8 mouse cellular contexts compared by ENCODE assay signal in the genomic region with DNA sequence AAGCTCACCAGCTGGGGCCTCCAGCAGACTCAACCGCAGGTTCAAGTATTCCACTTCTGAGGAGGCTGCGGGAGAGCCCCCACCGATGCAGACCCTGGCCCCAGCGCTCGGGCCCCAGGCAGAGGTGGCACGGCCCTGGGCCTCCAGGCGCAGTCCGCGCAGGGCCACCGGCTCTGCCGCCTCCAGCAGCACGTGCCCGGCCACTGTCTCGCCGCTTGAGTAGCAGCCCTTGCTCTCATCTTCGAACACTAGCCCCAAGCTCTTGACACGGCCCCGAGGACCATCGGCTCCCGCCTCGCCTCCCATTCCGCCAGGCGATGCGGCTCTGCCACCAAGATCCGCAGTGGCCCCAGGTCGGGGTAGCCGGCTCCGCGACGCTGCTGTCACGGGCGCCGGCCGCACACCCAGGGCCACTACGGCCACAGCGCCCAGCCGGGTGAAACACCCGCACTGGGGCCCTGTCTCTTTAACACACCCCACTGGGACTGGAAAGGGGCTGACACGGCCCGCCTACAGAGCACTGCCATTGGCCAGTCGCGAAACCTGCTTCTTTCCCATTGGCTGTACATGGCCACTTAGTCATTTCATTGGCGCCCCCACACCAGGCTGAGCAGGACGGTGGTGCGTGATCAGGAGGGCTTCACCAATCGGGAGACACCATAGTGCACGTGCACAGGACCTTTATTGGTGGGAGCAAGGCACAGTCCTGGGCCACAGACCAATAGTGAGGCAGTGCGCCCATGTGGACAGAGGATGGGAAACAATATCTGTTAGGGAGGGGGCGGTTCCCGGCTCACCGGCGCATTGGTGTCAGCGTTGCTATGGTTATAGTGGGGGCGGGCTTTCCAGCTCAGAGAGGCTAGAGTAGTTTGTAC. TPM values are rescaled to one million over a fixed set of nuclear protein-coding genes. Genes with fewer than 3 reads are reported as not detected.
DNase-seq lines count a peak whose midpoint lies in the region; ATAC-seq and TF ChIP-seq lines count a peak whose summit lies in the region.

A gene (minus strand): TSS at position 481 of the 875 bp plus-strand sequence.

- peak within 1 kb of the TSS; percentile 93 for H3K9ac ChIP-seq in hindbrain, embryonic 16.5 days (ENCODE audit: low read depth, low read length)

- H3K4me3 ChIP-seq in cortical plate, adult 2 months (ENCODE audit: insufficient read depth, low read length): peak within 1 kb of the TSS; percentile 52
- H3K4me3 ChIP-seq in gastrocnemius, adult 2 months: peak within 1 kb of the TSS; percentile 85
- H3K4me3 ChIP-seq in hindbrain, embryonic 16.5 days (ENCODE audit: low read length): peak within 1 kb of the TSS; percentile 97

- H3K4me2 ChIP-seq in hindbrain, embryonic 16.5 days (ENCODE audit: low read length): peak within 1 kb of the TSS; percentile 83

- intact Hi-C loops in gastrocnemius, adult 2 months (cut with DNase I): no loop called here

- H3K4me1 ChIP-seq in cortical plate, adult 2 months (ENCODE audit: control insufficient read depth, insufficient read depth, low read length): peaks cover 4% of the 10 kb centered on the region; the same call in 1 of the 2 replicates
- H3K4me1 ChIP-seq in hindbrain, embryonic 16.5 days (ENCODE audit: control insufficient read depth, insufficient read depth, low read depth, low read length): peaks cover 16% of the 10 kb centered on the region

- peak; percentile 100 for ATAC-seq in hindbrain, embryonic 16.5 days

- no peak within 1 kb of the TSS for H3K27ac ChIP-seq in cortical plate, adult 2 months (ENCODE audit: insufficient read depth, low read length)
- peak within 1 kb of the TSS; percentile 99 for H3K27ac ChIP-seq in gastrocnemius, adult 2 months
- peak within 1 kb of the TSS; percentile 90 for H3K27ac ChIP-seq in hindbrain, embryonic 16.5 days (ENCODE audit: low read depth, low read length)

- H3K9me3 ChIP-seq in hindbrain, embryonic 16.5 days (ENCODE audit: control insufficient read depth, low read length): no peaks in the 10 kb centered on the region

- no peak for TF ChIP-seq CTCF in cortical plate, adult 2 months (IDR thresholded peaks at IDR 0.05; ENCODE audit: extremely low read depth, insufficient read depth, low read length)
- no peak for TF ChIP-seq CTCF in gastrocnemius, adult 2 months (IDR thresholded peaks at IDR 0.05)

- H3K36me3 ChIP-seq in hindbrain, embryonic 16.5 days (ENCODE audit: control insufficient read depth, insufficient read depth, low read length): 0 out of 2 replicates have a peak, but pooled peaks cover 2% of the 10 kb centered on the region

- no peak for TF ChIP-seq POLR2A in cortical plate, adult 2 months (IDR thresholded peaks at IDR 0.05; ENCODE audit: extremely low read depth, insufficient read depth, low read length)

- under 1% methylated on average over 42 of the region's 54 CpGs for WGBS in hindbrain, embryonic 16.5 days

- H3K27me3 ChIP-seq in hindbrain, embryonic 16.5 days (replicated peaks; ENCODE audit: control insufficient read depth, insufficient read depth, low read length): no peaks in the 10 kb centered on the region

- DNase-seq in adipocyte (ENCODE audit: low spot score): peak; percentile 97
- peak; percentile 99 for DNase-seq in gastrocnemius, adult 2 months
- DNase-seq in left cerebral cortex, adult 11 months (ENCODE audit: low spot score): peak; percentile 99
- DNase-seq in lung, postnatal 36 days: peak; percentile 99
- peak; percentile 100 for DNase-seq in retina, postnatal 1 day
- DNase-seq in thymus, postnatal 4 days: peak; percentile 93

RNA-seq across cellular contexts. Expression of the gene that starts here (rescaled TPM):
- 4.8 and 5.4 TPM in 2 replicates for polyA plus RNA-seq in cortical plate, adult 2 months (2012; rRNA removed)
- total RNA-seq in gastrocnemius, adult 2 months (2021): 1 to 10 TPM; 6.1 to 6.2 TPM
- polyA plus RNA-seq in hindbrain, embryonic 16.5 days (2015; fragmentation: Nextera tagmentation; extraction: Ambion mirVana): 25.1 and 26.2 TPM in 2 replicates
